Mouse (Mus musculus) CH12F3 (cell line): ENCODE measurements around the gene Nabp1.
"Not testable (repeated sequence)": the region's sequence is repeated elsewhere in the genome, so short reads cannot be mapped to it uniquely, and the experiment has no call there.

ENCODE experiments used
- in situ Hi-C: fragments of 300-500 bp; cut with MboI; formaldehyde crosslinking; loops from 2 replicates; pipeline ENCODE4 v1.14.3; 2020; ENCODE audit warnings: low sequenced_read_pairs

The Nabp1 gene

GRCm38 (mm10) chr1:51493592-51494307 is 15.5 kb upstream of the Nabp1 start:
- in situ Hi-C loops: no loop called here

DNA sequence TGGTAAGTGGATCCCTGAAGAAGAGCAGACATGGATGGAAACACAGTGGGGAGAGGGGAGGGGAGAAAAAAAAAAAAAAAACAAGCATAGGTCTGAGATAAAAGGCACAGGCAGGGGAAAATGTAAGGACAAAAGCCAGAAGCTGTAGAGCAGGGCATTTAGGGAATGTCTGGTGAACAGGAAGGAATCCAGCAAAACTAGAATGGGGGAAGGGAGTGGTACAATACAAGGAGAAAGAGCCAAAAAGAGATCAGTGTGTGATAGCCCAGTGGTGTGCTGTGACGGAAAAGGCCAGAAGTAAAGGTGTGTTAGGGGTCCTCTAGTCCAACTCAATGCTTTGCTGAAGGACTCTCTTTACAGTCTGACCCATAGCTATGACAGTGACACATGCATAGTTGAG is 8.1 kb upstream of the Nabp1 start:
- in situ Hi-C loops: loop anchor here (10.0 kb wide), 1 partner anchor 99 kb away; no protein-coding TSS in a partner anchor

DNA sequence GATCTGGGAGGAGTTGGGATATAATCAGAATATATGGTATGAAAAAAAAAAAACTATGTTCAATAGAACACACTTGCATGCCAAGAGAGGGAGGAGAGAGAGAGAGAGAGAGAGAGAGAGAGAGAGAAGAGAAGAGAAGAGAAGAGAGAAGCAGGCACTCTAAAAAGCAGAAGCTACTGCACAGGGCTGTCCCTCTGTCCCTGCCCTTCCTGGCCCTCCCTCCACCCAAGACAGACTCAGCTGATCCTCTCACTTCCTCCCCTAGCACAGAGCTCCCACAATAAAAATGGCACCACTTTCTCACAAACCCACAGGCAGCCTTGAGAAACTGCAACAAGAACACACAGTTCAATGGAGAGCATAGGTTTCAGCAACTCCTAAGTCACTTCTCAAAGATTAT is 2.2 kb upstream of the Nabp1 start:
- in situ Hi-C loops: loop anchor here (10.0 kb wide), 1 partner anchor 104 kb away; no protein-coding TSS in a partner anchor

DNA sequence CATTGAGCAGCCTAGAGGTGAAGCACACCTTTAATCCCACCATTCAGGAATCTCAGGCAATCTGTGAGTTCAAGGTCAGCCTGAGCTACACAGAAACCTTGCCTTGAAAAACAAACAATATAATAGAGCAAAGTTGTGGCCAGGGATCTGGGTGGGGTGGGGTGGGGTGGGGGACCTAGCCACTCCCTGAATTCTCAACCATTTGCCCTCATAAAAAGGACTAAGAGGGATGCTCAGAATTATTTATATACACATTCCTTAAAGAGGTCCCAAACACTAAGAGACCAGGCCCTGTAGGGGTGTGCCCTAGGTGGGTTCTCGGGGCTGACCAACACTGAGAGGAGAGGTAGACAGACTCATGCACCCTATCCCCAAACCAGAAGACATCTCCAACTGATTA is 1.5 kb upstream of the Nabp1 start:
- in situ Hi-C loops: loop anchor here (10.0 kb wide), 1 partner anchor 105 kb away; no protein-coding TSS in a partner anchor

GRCm38 (mm10) chr1:51479027-51479329 is 753 bp upstream of the Nabp1 start:
- in situ Hi-C loops: no loop called here

DNA sequence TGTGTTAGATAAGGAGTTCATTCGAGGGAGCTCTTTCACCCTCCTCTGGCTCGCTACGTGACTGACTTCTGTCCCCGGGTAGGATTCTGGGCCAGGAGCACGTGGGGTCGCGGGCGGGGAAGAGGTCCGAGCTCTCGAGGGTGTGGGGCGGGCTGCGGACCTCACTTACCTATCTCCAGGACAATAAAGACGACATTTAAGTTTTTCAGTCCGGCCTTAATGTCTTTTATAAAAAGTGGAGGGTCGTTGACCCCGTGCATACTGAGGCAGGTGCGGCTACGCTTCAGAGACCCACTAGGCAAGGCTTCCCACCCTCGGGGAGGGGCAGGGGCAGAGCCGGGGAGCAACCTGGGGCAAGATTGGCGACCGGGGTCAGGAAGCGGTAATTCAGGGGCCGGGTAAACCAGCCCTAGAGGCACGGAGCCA is 556 bp downstream of the Nabp1 start:
- in situ Hi-C loops: no loop called here

- in situ Hi-C loops: no loop called here
Observed at GRCm38 (mm10) chr1:51476405-51476804, 1.8 kb downstream of the Nabp1 start.

- in situ Hi-C loops: loop anchor here (5.0 kb wide), 1 partner anchor 129 kb away; no protein-coding TSS in a partner anchor
Observed at GRCm38 (mm10) chr1:51468077-51468476, 10.1 kb downstream of the Nabp1 start.

GRCm38 (mm10) chr1:51467181-51467580 is 11.0 kb downstream of the Nabp1 start:
- in situ Hi-C loops: loop anchor here (5.0 kb wide), 1 partner anchor 130 kb away; no protein-coding TSS in a partner anchor

DNA sequence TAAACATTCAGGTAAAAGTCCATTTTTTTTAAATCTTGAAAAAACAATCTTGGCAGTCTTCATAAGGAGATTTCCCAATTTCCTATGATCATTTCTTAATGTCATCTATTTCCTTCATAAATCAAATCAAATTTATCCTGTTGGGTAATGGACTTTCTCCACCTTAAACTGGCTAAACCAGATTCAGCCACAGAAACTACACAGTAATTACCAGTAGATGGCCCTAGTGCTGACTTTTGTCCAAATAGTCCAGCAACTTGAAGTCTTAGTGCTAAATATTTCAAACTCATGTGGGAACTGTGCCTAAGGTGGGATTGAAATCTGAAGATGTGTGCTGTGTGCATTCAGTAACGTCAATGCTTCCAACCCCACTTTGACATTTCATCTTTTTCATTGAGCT is 11.8 kb downstream of the Nabp1 start:
- in situ Hi-C loops: loop anchor here (5.0 kb wide), 1 partner anchor 131 kb away; no protein-coding TSS in a partner anchor

DNA sequence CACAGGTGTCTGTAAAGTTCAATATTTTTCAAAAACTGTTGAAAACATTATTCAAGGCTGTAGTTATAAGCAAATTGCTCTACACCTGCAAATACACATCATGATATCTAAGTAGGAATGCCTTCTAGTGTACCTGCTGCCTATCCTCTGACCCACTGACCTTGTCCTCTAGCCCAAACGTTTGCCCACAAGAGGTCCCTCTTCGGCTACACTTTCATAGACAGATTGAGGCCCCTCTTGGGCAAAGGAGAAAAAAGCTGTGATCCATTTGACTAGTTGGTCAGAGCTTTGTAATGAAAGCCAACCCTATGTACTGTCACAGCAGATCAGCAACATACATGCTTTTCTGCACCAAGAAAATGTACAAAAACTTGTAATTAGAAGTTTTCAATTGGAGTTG is 12.9 kb downstream of the Nabp1 start:
- in situ Hi-C loops: loop anchor here (5.0 kb wide), 1 partner anchor 132 kb away; no protein-coding TSS in a partner anchor

DNA sequence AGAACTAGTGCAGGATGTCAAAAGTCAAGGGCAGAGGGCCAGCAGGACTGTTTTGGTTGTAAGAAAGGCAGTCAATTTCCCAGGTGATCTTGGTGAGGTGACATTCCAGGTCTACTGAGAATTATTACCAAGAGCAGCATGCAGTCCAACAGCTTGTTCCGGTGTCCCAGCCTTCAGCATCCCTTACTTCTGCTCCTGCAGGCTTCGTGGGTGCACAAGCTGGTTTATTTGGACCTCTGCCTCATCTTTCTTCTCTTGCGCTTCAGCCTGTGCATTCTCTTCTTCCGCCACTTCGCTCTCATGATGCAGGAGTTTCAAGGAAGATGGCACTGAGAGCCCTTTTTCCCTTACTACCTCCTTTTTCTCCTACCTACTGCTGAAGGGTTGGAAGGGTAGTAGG is 15.2 kb downstream of the Nabp1 start:
- in situ Hi-C loops: no loop called here

GRCm38 (mm10) chr1:51458731-51459450 is 19.3 kb downstream of the Nabp1 start:
- in situ Hi-C loops: no loop called here

GRCm38 (mm10) chr1:51458089-51458488 is 20.1 kb downstream of the Nabp1 start:
- in situ Hi-C loops: no loop called here

DNA sequence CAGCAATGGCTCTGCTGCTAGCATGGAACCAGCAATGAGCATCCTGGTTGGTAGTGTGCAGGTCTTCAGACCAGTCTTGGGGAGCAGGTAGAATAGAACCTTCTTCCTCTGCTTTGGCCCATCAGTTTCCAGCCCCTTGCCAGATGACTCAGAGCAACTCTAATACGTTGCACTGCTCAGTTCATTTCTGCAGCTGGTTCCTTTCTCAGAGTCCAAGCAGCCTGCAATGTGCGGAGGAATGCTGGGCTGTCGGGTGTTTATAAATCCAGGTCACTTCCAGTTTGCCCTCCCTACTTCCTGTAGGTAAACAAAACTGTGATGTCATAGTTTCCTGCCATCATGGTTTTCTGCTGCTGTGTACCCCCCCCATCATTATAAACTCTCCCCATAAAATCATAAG is 21.0 kb downstream of the Nabp1 start:
- in situ Hi-C loops: no loop called here

DNA sequence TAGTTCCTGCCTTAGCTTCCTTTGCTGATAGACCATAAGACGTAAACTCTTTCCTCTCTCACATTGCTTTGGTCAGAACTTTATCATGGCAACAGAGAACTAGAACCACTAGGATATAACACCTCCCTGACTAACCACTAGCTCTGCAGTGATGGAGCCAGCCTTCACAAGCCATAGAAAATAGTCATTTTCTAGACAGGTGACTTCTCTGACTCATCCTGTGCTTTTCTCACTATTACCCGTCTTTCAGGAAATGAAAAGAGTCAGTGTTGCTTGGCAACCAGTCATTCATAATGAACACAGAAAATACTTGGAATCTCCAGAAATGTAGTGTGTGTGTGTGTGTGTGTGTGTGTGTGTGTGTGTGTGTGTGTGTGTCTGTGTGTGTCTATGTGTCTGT is 29.4 kb downstream of the Nabp1 start:
- in situ Hi-C loops: no loop called here

- in situ Hi-C loops: no loop called here
Observed at GRCm38 (mm10) chr1:51445854-51446460, 32.3 kb downstream of the Nabp1 start.

- in situ Hi-C loops: no loop called here
Observed at GRCm38 (mm10) chr1:51445161-51445853, 32.9 kb downstream of the Nabp1 start.

GRCm38 (mm10) chr1:51429775-51430174 is 48.5 kb downstream of the Nabp1 start:
- in situ Hi-C loops: no loop called here

- in situ Hi-C loops: no loop called here
Observed at GRCm38 (mm10) chr1:51426298-51426697, 51.9 kb downstream of the Nabp1 start.

GRCm38 (mm10) chr1:51421029-51421428 is 57.2 kb downstream of the Nabp1 start:
- in situ Hi-C loops: not testable (repeated sequence)
